Mouse (Mus musculus): ENCODE measurements around the gene Elovl6. TPM values are rescaled to one million over a fixed set of nuclear protein-coding genes. Genes with fewer than 3 reads are reported as not detected.

The Elovl6 gene
- total and polyA plus RNA-seq, 2 experiments from 2014 or later: 40.8 to 56.1 TPM

DNA sequence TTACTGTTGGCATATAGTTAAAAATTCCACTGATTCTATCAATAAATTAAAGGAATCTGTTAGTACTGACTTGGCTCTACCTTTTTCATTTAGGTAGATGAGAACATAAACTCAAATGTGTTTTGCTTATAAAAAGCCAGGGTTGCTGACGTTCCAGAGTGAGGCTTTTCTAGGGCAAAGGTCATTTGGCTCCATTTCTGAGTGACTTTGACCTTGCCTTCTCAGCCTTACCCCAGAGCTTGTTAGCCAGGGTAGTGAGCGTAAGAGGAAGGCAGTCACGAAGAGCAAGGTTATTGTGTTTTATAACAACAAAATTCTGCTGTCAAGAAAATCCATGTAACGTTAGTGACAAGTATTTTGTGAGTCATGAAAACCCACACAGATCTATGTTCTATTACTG lies 50.3 kb downstream of the Elovl6 start:
- Histone ChIP-seq H3K4me3 (ENCODE audit: low read length) (no peak overlapping the region), H3K9ac (replicated peaks; ENCODE audit: low read length) (no peak overlapping the region), H3K4me2 (ENCODE audit: low read depth, low read length) (no peak overlapping the region), H3K9me3 (ENCODE audit: low read length) (no peaks in the 10 kb centered on the region), H3K27me3 (ENCODE audit: insufficient read depth, low read length) (no peaks in the 10 kb centered on the region), H3K4me1 (ENCODE audit: insufficient read depth, low read length) (0 out of 2 replicates have a peak, but pooled peaks cover 4% of the 10 kb centered on the region), H3K36me3 (ENCODE audit: insufficient read depth, low read length) (no peaks in the 10 kb centered on the region), H3K27ac (no peak overlapping the region)
- ATAC-seq (no peak), DNase-seq (ENCODE audit: low spot score) (no peak)
- WGBS: 74% methylated on average over 4 of the region's 4 CpGs
- no peak for TF ChIP-seq CTCF (IDR thresholded peaks at IDR 0.05; ENCODE audit: low read depth)

DNA sequence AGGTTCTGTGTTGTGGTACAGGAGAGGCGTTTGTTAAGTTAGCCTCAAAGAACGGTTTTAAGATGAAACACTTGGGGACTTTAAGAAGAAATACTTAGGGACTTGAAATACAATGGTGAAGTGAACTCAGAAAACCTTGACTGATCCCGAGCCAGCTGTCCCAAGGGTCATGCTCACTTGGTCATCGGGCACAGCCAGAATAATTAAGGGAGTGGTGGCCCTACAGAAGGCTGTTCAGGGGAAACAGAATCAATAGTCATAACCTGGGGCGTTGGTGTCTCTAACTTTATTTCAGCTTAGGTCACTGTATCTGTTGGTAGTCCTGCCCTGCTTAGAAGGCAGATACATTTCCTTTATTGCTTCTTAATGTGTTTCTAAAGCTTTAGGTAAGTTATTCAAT lies 51.1 kb downstream of the Elovl6 start:
- WGBS: 86% methylated on average over 5 of the region's 5 CpGs
- no peak overlapping the region for H3K27ac ChIP-seq
- no peak for ATAC-seq
- no peaks in the 10 kb centered on the region for H3K9me3 ChIP-seq (ENCODE audit: low read length)
- H3K4me2 ChIP-seq (ENCODE audit: low read depth, low read length): no peak overlapping the region
- no peaks in the 10 kb centered on the region for H3K27me3 ChIP-seq (ENCODE audit: insufficient read depth, low read length)
- no peak for DNase-seq (ENCODE audit: low spot score)
- no peak for TF ChIP-seq CTCF (IDR thresholded peaks at IDR 0.05; ENCODE audit: low read depth)
- H3K4me3 ChIP-seq (ENCODE audit: low read length): no peak overlapping the region
- H3K4me1 ChIP-seq (ENCODE audit: insufficient read depth, low read length): 0 out of 2 replicates have a peak, but pooled peaks cover 4% of the 10 kb centered on the region
- H3K9ac ChIP-seq (replicated peaks; ENCODE audit: low read length): no peak overlapping the region
- H3K36me3 ChIP-seq (ENCODE audit: insufficient read depth, low read length): no peaks in the 10 kb centered on the region

DNA sequence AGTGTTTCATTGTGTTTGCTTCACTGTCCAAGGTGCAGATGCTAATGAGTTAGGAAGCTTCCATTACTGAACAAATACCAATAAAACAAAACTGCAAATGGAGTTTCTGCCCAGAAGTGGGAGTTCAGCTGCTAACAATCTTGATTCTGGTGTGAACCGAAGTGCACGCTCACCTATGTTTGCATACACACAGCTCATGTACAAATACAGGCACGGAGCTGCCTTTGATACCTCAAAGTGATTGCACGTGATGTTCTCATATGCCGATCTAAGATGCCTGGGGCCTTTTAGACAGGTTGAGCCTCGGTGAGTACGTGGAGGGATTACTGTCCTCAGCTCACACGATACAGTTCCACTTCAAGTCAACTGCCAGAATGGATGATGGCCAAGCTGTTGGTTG lies 55.8 kb downstream of the Elovl6 start:
- H3K27ac ChIP-seq: no peak overlapping the region
- no peak overlapping the region for H3K9ac ChIP-seq (replicated peaks; ENCODE audit: low read length)
- no peaks in the 10 kb centered on the region for H3K36me3 ChIP-seq (ENCODE audit: insufficient read depth, low read length)
- H3K27me3 ChIP-seq (ENCODE audit: insufficient read depth, low read length): no peaks in the 10 kb centered on the region
- DNase-seq (ENCODE audit: low spot score) (no peak), ATAC-seq (no peak)
- TF ChIP-seq CTCF (IDR thresholded peaks at IDR 0.05; ENCODE audit: low read depth): no peak
- H3K4me3 ChIP-seq (ENCODE audit: low read length): no peak overlapping the region
- H3K4me2 ChIP-seq (ENCODE audit: low read depth, low read length): no peak overlapping the region
- 84% methylated on average over 8 of the region's 8 CpGs for WGBS
- H3K9me3 ChIP-seq (ENCODE audit: low read length): no peaks in the 10 kb centered on the region
- H3K4me1 ChIP-seq (ENCODE audit: insufficient read depth, low read length): 0 out of 2 replicates have a peak, but pooled peaks cover 4% of the 10 kb centered on the region

DNA sequence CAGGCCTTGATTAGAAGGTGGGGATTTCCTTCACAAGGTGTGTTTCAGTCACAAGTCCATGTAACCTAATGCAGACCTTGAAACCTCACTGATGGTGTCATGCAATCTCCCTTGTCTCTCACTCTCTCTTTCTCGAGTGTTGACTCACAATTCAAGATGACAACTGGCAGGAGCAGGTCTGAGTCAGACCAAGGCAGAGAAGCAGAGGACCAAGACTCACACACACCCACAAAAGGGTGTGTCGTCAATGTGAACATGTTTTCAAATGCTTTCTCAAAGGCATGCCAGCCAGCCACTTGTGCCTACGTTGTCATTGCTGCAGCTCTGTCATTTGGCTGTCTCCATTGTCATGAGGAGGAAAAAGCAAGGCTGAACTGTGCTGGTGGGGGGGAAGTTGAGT lies 56.6 kb downstream of the Elovl6 start:
- no peak overlapping the region for H3K4me2 ChIP-seq (ENCODE audit: low read depth, low read length)
- H3K27me3 ChIP-seq (ENCODE audit: insufficient read depth, low read length): no peaks in the 10 kb centered on the region
- DNase-seq (ENCODE audit: low spot score) (no peak), ATAC-seq (no peak)
- no peak overlapping the region for H3K4me3 ChIP-seq (ENCODE audit: low read length)
- H3K9me3 ChIP-seq (ENCODE audit: low read length): no peaks in the 10 kb centered on the region
- WGBS: 83% methylated on average over 3 of the region's 3 CpGs
- H3K36me3 ChIP-seq (ENCODE audit: insufficient read depth, low read length): no peaks in the 10 kb centered on the region
- no peak for TF ChIP-seq CTCF (IDR thresholded peaks at IDR 0.05; ENCODE audit: low read depth)
- H3K9ac ChIP-seq (replicated peaks; ENCODE audit: low read length): no peak overlapping the region
- H3K4me1 ChIP-seq (ENCODE audit: insufficient read depth, low read length): 0 out of 2 replicates have a peak, but pooled peaks cover 4% of the 10 kb centered on the region
- no peak overlapping the region for H3K27ac ChIP-seq

DNA sequence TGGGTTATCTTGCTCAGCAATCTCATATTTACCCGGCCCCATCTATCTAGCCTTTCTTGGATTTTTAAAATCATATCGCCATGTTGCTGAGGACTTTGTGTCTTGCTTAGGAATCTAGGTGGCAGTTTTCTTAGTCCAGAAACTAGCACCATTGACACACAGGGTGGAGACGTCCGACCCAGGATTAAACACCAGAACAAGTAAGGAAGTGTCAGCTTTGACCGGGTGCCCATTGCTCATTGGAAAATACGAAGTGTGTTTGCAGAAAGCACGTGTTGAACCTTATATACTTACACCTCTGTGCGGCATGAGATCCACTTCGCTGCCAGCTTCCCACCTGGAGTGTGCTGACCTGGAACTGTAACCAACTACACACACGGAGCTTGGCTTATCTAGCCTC lies 57.5 kb downstream of the Elovl6 start:
- no peaks in the 10 kb centered on the region for H3K9me3 ChIP-seq (ENCODE audit: low read length)
- no peak for ATAC-seq
- no peak overlapping the region for H3K4me2 ChIP-seq (ENCODE audit: low read depth, low read length)
- no peak for DNase-seq (ENCODE audit: low spot score)
- H3K36me3 ChIP-seq (ENCODE audit: insufficient read depth, low read length): no peaks in the 10 kb centered on the region
- H3K27me3 ChIP-seq (ENCODE audit: insufficient read depth, low read length): no peaks in the 10 kb centered on the region
- 0 out of 2 replicates have a peak, but pooled peaks cover 4% of the 10 kb centered on the region for H3K4me1 ChIP-seq (ENCODE audit: insufficient read depth, low read length)
- H3K9ac ChIP-seq (replicated peaks; ENCODE audit: low read length): no peak overlapping the region
- H3K27ac ChIP-seq: no peak overlapping the region
- no peak overlapping the region for H3K4me3 ChIP-seq (ENCODE audit: low read length)
- WGBS: 93% methylated on average over 10 of the region's 10 CpGs
- no peak for TF ChIP-seq CTCF (IDR thresholded peaks at IDR 0.05; ENCODE audit: low read depth)

DNA sequence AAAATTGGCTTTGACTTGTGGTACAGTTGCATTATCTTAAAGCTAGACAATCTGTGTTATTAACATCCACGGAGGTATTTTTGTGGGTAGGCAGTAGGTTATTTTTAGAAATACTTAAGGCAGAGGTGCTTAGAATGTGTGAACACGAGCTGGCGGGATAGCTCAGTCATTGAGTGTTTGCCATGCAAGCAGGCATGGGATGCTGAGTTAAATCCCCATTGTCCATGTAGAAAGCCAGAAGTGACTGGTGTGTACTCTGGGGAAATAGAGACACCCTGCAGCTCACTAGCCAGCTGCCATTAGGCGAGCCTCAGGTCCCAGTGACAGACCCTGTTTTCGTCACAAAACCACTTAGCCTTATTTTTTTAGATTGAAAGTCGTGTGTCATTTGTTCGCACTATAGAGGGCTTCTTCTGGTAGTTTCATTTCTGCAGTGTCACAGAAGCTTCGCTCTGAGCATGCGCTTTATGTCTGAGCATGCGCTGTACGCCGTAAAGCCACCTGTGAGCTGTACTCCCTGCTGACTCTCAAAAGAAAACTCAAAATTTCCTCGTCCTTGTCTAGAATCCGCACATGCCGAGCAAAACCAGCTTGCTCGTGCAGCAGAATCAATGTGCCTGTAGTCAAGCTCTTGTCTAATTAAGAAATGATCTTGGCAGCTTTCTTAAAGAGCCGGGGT lies 58.5 kb downstream of the Elovl6 start:
- no peaks in the 10 kb centered on the region for H3K9me3 ChIP-seq (ENCODE audit: low read length)
- H3K9ac ChIP-seq (replicated peaks; ENCODE audit: low read length): no peak overlapping the region
- peak overlapping the region; percentile 41; the same call in 1 of the 2 replicates for H3K27ac ChIP-seq
- 50% methylated on average over 17 of the region's 17 CpGs for WGBS
- ATAC-seq (peak; percentile 71; the same call in 1 of the 2 replicates), DNase-seq (ENCODE audit: low spot score) (peak; percentile 67)
- H3K36me3 ChIP-seq (ENCODE audit: insufficient read depth, low read length): no peaks in the 10 kb centered on the region
- H3K4me1 ChIP-seq (ENCODE audit: insufficient read depth, low read length): 0 out of 2 replicates have a peak, but pooled peaks cover 4% of the 10 kb centered on the region
- H3K27me3 ChIP-seq (ENCODE audit: insufficient read depth, low read length): no peaks in the 10 kb centered on the region
- TF ChIP-seq CTCF (IDR thresholded peaks at IDR 0.05; ENCODE audit: low read depth): no peak
- H3K4me3 ChIP-seq (ENCODE audit: low read length): no peak overlapping the region
- H3K4me2 ChIP-seq (ENCODE audit: low read depth, low read length): peak overlapping the region; percentile 28

DNA sequence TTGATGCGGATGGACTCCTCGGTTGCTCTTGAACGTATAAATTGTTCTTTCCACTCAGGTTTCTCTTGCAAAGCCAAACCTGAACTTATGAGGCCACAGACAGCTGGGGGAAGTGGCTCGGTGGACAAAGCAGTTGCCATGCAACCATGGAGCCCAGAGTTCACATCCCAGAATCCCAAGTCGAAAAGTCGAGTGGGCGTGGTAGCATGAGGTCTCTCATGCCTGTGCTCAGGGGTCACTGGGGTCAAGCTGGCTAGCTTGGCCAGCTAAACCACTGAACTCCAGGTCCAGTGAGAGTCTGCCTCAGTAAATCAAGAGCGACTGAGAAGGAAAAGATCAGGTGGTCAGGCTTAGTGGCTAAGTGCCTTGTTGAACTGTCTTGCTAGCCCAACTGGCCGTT lies 59.1 kb downstream of the Elovl6 start:
- Histone ChIP-seq H3K9ac (replicated peaks; ENCODE audit: low read length) (no peak overlapping the region), H3K4me1 (ENCODE audit: insufficient read depth, low read length) (0 out of 2 replicates have a peak, but pooled peaks cover 4% of the 10 kb centered on the region), H3K4me3 (ENCODE audit: low read length) (no peak overlapping the region), H3K36me3 (ENCODE audit: insufficient read depth, low read length) (no peaks in the 10 kb centered on the region), H3K27me3 (ENCODE audit: insufficient read depth, low read length) (no peaks in the 10 kb centered on the region), H3K27ac (peak overlapping the region; percentile 41; the same call in 1 of the 2 replicates), H3K9me3 (ENCODE audit: low read length) (no peaks in the 10 kb centered on the region), H3K4me2 (ENCODE audit: low read depth, low read length) (peak overlapping the region; percentile 28)
- no peak for DNase-seq (ENCODE audit: low spot score)
- WGBS: 52% methylated on average over 9 of the region's 9 CpGs
- ATAC-seq: peak; percentile 6; the same call in 1 of the 2 replicates
- no peak for TF ChIP-seq CTCF (IDR thresholded peaks at IDR 0.05; ENCODE audit: low read depth)
